13 mouse cellular contexts compared by ENCODE assay signal in the genomic region with DNA sequence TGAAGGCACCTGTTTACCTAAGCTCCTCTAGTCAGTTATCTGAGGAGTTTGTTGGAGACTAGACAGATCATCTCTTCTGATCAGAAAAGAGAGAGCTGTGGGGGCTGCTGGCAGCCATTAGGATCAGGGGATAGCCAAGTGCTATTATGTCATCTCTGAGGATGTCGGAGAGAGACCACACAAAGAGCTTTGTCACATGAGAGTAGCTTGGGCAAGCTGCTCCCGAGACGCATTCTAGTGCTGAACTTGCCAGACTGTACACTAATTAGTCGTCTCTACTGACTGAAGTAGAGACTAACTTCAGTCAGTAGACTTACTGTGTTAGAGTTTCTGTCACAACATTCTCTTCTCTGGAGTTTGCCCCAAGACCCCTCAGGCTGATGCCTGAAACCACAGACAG.
DNase-seq lines count a peak whose midpoint lies in the region; ATAC-seq and TF ChIP-seq lines count a peak whose summit lies in the region.
"Had no signal": no experiment of that assay in that cellular context is flagged by ENCODE, and none has a peak within 500 bp of the region (broad histone marks: within the 10 kb centered on the region; RNA-seq: fewer than 3 reads in every experiment).

No protein-coding gene starts in this region.

- H3K36me3 ChIP-seq in forebrain, embryonic 14.5 days (ENCODE audit: control insufficient read depth, insufficient read depth, low read length): no peaks in the 10 kb centered on the region
- H3K36me3 ChIP-seq in forebrain, embryonic 16.5 days (ENCODE audit: control insufficient read depth, insufficient read depth): no peaks in the 10 kb centered on the region
- H3K36me3 ChIP-seq in intestine, embryonic 15.5 days: no peaks in the 10 kb centered on the region
- no peaks in the 10 kb centered on the region for H3K36me3 ChIP-seq in intestine, postnatal 0 days (ENCODE audit: control insufficient read depth, insufficient read depth)
- no peaks in the 10 kb centered on the region for H3K36me3 ChIP-seq in testis, adult 2 months (ENCODE audit: control insufficient read depth, insufficient read depth, low read length)
- H3K36me3 ChIP-seq: embryonic facial prominence, embryonic 13.5 days; hindbrain, embryonic 13.5 days; limb, embryonic 15.5 days; neural tube, embryonic 12.5 days had no signal

- H3K27me3 ChIP-seq in forebrain, embryonic 14.5 days (replicated peaks; ENCODE audit: control insufficient read depth, insufficient read depth, low read length): no peaks in the 10 kb centered on the region
- H3K27me3 ChIP-seq in forebrain, embryonic 16.5 days (replicated peaks; ENCODE audit: control insufficient read depth, insufficient read depth, low read length): no peaks in the 10 kb centered on the region
- peaks cover 11% of the 10 kb centered on the region; the same call in 1 of the 2 replicates for H3K27me3 ChIP-seq in intestine, embryonic 15.5 days (replicated peaks)
- peaks cover 13% of the 10 kb centered on the region; the same call in 1 of the 2 replicates for H3K27me3 ChIP-seq in intestine, postnatal 0 days (replicated peaks; ENCODE audit: control insufficient read depth, insufficient read depth, low read length)
- H3K27me3 ChIP-seq in testis, adult 2 months (ENCODE audit: control insufficient read depth, insufficient read depth, low read length): no peaks in the 10 kb centered on the region
- H3K27me3 ChIP-seq: CH12.LX had no signal

- WGBS in forebrain, embryonic 14.5 days: 11% methylated on average over 4 of the region's 4 CpGs
- WGBS in forebrain, embryonic 16.5 days: 10% methylated on average over 4 of the region's 4 CpGs
- 59% methylated on average over 4 of the region's 4 CpGs for WGBS in intestine, embryonic 15.5 days
- WGBS in intestine, postnatal 0 days: 68% methylated on average over 4 of the region's 4 CpGs

- no peak for TF ChIP-seq POLR2A in testis, adult 2 months (IDR thresholded peaks at IDR 0.05; ENCODE audit: control insufficient read depth, low read depth, low read length)

- no peaks in the 10 kb centered on the region for H3K9me3 ChIP-seq in forebrain, embryonic 14.5 days (replicated peaks; ENCODE audit: control insufficient read depth, low read length)
- H3K9me3 ChIP-seq in forebrain, embryonic 16.5 days (ENCODE audit: control insufficient read depth, low read length): no peaks in the 10 kb centered on the region
- no peaks in the 10 kb centered on the region for H3K9me3 ChIP-seq in intestine, embryonic 15.5 days
- no peaks in the 10 kb centered on the region for H3K9me3 ChIP-seq in intestine, postnatal 0 days (ENCODE audit: control insufficient read depth)
- H3K9me3 ChIP-seq: embryonic facial prominence, embryonic 13.5 days; hindbrain, embryonic 13.5 days; limb, embryonic 15.5 days; neural tube, embryonic 12.5 days had no signal

- DNase-seq in forebrain, embryonic 14.5 days (ENCODE audit: low spot score): peak; percentile 81
- DNase-seq in testis, postnatal 10 days (ENCODE audit: low spot score): no peak
- DNase-seq in adrenal gland, adult 18-20 months (ENCODE audit: low spot score in 2 of 2): no peak

- peaks cover 7% of the 10 kb centered on the region for H3K4me1 ChIP-seq in forebrain, embryonic 14.5 days (ENCODE audit: control insufficient read depth, insufficient read depth, low read length)
- peaks cover 21% of the 10 kb centered on the region for H3K4me1 ChIP-seq in forebrain, embryonic 16.5 days (replicated peaks; ENCODE audit: control insufficient read depth, insufficient read depth, low read length)
- H3K4me1 ChIP-seq in intestine, embryonic 15.5 days (replicated peaks): peaks cover 14% of the 10 kb centered on the region
- H3K4me1 ChIP-seq in intestine, postnatal 0 days (replicated peaks; ENCODE audit: control insufficient read depth, insufficient read depth, low read length): peaks cover 6% of the 10 kb centered on the region; the same call in 1 of the 2 replicates
- peaks cover 10% of the 10 kb centered on the region for H3K4me1 ChIP-seq in testis, adult 2 months (ENCODE audit: control insufficient read depth, insufficient read depth, low read length)

- H3K4me2 ChIP-seq in forebrain, embryonic 14.5 days (ENCODE audit: low read length): peak overlapping the region; percentile 99; the same call in 1 of the 2 replicates
- no peak overlapping the region for H3K4me2 ChIP-seq in forebrain, embryonic 16.5 days (ENCODE audit: low read length)
- H3K4me2 ChIP-seq in intestine, embryonic 15.5 days (replicated peaks): 0 out of 2 replicates have a peak overlapping the region, but pooled peaks have one; percentile 99
- no peak overlapping the region for H3K4me2 ChIP-seq in intestine, postnatal 0 days (replicated peaks; ENCODE audit: low read depth)

- no peak overlapping the region for H3K27ac ChIP-seq in forebrain, embryonic 14.5 days (ENCODE audit: low read depth, low read length)
- no peak overlapping the region; the same call in 1 of the 2 replicates for H3K27ac ChIP-seq in forebrain, embryonic 16.5 days (ENCODE audit: low read length)
- H3K27ac ChIP-seq in intestine, embryonic 15.5 days: no peak overlapping the region
- H3K27ac ChIP-seq in intestine, postnatal 0 days (ENCODE audit: low read depth, low read length): no peak overlapping the region
- no peak overlapping the region for H3K27ac ChIP-seq in testis, adult 2 months (ENCODE audit: control insufficient read depth, insufficient read depth, low read depth, low read length)
- H3K27ac ChIP-seq: kidney, postnatal 0 days; neural tube, embryonic 12.5 days had no signal

- no peak overlapping the region for H3K9ac ChIP-seq in forebrain, embryonic 14.5 days (ENCODE audit: low read length)
- no peak overlapping the region for H3K9ac ChIP-seq in forebrain, embryonic 16.5 days (replicated peaks; ENCODE audit: low read depth, low read length)
- no peak overlapping the region for H3K9ac ChIP-seq in intestine, embryonic 15.5 days
- no peak overlapping the region for H3K9ac ChIP-seq in intestine, postnatal 0 days (ENCODE audit: low read depth, low read length)
- H3K9ac ChIP-seq: embryonic facial prominence, embryonic 13.5 days had no signal

- peak; percentile 14; the same call in 1 of the 2 replicates for ATAC-seq in forebrain, embryonic 14.5 days
- ATAC-seq in forebrain, embryonic 16.5 days: no peak
- ATAC-seq in intestine, embryonic 15.5 days: no peak; the same call in 1 of the 2 replicates
- ATAC-seq in intestine, postnatal 0 days: no peak

- TF ChIP-seq CTCF in intestine, postnatal 0 days (IDR thresholded peaks at IDR 0.05; ENCODE audit: low read depth): no peak
- no peak for TF ChIP-seq CTCF in testis, adult 2 months (IDR thresholded peaks at IDR 0.05; ENCODE audit: control insufficient read depth, insufficient read depth, insufficient replicate concordance, low read depth, low read length)

- no peak overlapping the region for H3K4me3 ChIP-seq in forebrain, embryonic 14.5 days (ENCODE audit: low read depth, low read length)
- H3K4me3 ChIP-seq in forebrain, embryonic 16.5 days (replicated peaks; ENCODE audit: low read length): no peak overlapping the region
- no peak overlapping the region for H3K4me3 ChIP-seq in intestine, embryonic 15.5 days (replicated peaks)
- no peak overlapping the region for H3K4me3 ChIP-seq in intestine, postnatal 0 days (ENCODE audit: low read depth, low read length)
- H3K4me3 ChIP-seq in testis, adult 2 months (ENCODE audit: control insufficient read depth, low read depth, low read length): peak overlapping the region; percentile 36

Comparison
In these comparisons a context has a peak if more than half of its experiments do, and no peak if none do; other contexts are left out.
1. H3K4me2 ChIP-seq: peak in forebrain, embryonic 14.5 days (single experiment) and intestine, embryonic 15.5 days (single experiment); none in forebrain, embryonic 16.5 days (single experiment) and intestine, postnatal 0 days (single experiment).